Mouse (Mus musculus) bone marrow macrophage, adult 2 months (primary cell): ENCODE results near the gene Bglap3. TPM values are rescaled to one million over a fixed set of nuclear protein-coding genes. Genes with fewer than 3 reads are reported as not detected.
"Not testable (repeated sequence)": the region's sequence is repeated elsewhere in the genome, so short reads cannot be mapped to it uniquely, and the experiment has no call there.

Experiments
- H3K27ac ChIP-seq: 2 replicates; pipeline ENCODE4 v1.5.1; 2012; ENCODE audit warnings: low read depth, low read length; ENCODE audit not compliant: insufficient read depth
- H3K4me1 ChIP-seq: 2 replicates; pipeline ENCODE4 v1.6.1; 2012; ENCODE audit warnings: low read length; ENCODE audit not compliant: control insufficient read depth, insufficient read depth
- H3K4me3 ChIP-seq: 2 replicates; pipeline ENCODE4 v1.5.1; 2012; ENCODE audit warnings: mild to moderate bottlenecking, low read length, moderate library complexity; ENCODE audit not compliant: insufficient read depth
- CTCF ChIP-seq: IDR thresholded peaks from 2 replicates; pipeline ENCODE4 v1.5.1; 2012; ENCODE audit warnings: low read depth, mild to moderate bottlenecking, low read length, moderate library complexity
- POLR2A ChIP-seq: IDR thresholded peaks from 2 replicates; pipeline ENCODE4 v1.6.1; 2012; ENCODE audit warnings: mild to moderate bottlenecking, low read depth, low read length, borderline replicate concordance
- polyA plus RNA-seq: library from polyadenylated mRNA; stranded (reverse); fragments of >200 nt; gene quantifications from 2 replicates; pipeline ENCODE4 v1.2.4, GENCODE M21; 2012; ENCODE audit not compliant: missing spikeins, insufficient read depth, insufficient read length

Gene Bglap3
- not detected in 2 replicates for polyA plus RNA-seq

- not testable (repeated sequence) for H3K4me3 ChIP-seq, H3K4me1 ChIP-seq, H3K27ac ChIP-seq
These were observed at the start of gene Bglap3 for GRCm38 (mm10) chr3:88372643-88373042. Bglap3 (minus strand) TSS chr3:88372743.

- no peak overlapping the region for H3K4me3 ChIP-seq
- H3K4me1 ChIP-seq, result peaks cover 24% of the 10 kb centered on the region
- no peak overlapping the region for H3K27ac ChIP-seq
- TF ChIP-seq POLR2A, result no peak
- no peak for TF ChIP-seq CTCF
These were observed 49.6 kb upstream of the Bglap3 start for GRCm38 (mm10) chr3:88422020-88422720.

GRCm38 (mm10) chr3:88420771-88421170 is 48.2 kb upstream of the Bglap3 start:
- TF ChIP-seq CTCF, result no peak
- TF ChIP-seq POLR2A, result no peak
- Histone ChIP-seq H3K4me3 (no peak overlapping the region), H3K4me1 (peaks cover 20% of the 10 kb centered on the region), H3K27ac (no peak overlapping the region)

- Histone ChIP-seq H3K4me3 (no peak overlapping the region), H3K4me1 (peaks cover 20% of the 10 kb centered on the region), H3K27ac (no peak overlapping the region)
- TF ChIP-seq CTCF, result no peak
These were observed 45.5 kb upstream of the Bglap3 start for GRCm38 (mm10) chr3:88418016-88418415.

GRCm38 (mm10) chr3:88415668-88416067 is 43.1 kb upstream of the Bglap3 start:
- Histone ChIP-seq H3K4me3 (no peak overlapping the region), H3K27ac (no peak overlapping the region), H3K4me1 (peaks cover 11% of the 10 kb centered on the region)
- TF ChIP-seq CTCF, result no peak

- Histone ChIP-seq H3K4me3 (no peak overlapping the region), H3K27ac (no peak overlapping the region), H3K4me1 (peaks cover 20% of the 10 kb centered on the region)
- no peak for TF ChIP-seq CTCF
- TF ChIP-seq POLR2A, result no peak
These were observed 40.1 kb upstream of the Bglap3 start for GRCm38 (mm10) chr3:88412636-88413035.

- TF ChIP-seq CTCF (no peak), POLR2A (no peak)
- no peak overlapping the region for H3K4me3 ChIP-seq
- no peak overlapping the region for H3K27ac ChIP-seq
- peaks cover 20% of the 10 kb centered on the region for H3K4me1 ChIP-seq
These were observed 39.1 kb upstream of the Bglap3 start for GRCm38 (mm10) chr3:88411681-88412080.

- peak overlapping the region; percentile 79 for H3K4me3 ChIP-seq
- H3K4me1 ChIP-seq, result peaks cover 20% of the 10 kb centered on the region
- TF ChIP-seq POLR2A (no peak), CTCF (no peak)
- H3K27ac ChIP-seq, result peak overlapping the region; percentile 63
These were observed 38.1 kb upstream of the Bglap3 start for GRCm38 (mm10) chr3:88410645-88411031.

- Histone ChIP-seq H3K4me1 (peaks cover 20% of the 10 kb centered on the region), H3K27ac (peak within 1 kb of the TSS; percentile 91), H3K4me3 (peak within 1 kb of the TSS; percentile 79)
- no peak for TF ChIP-seq POLR2A
- no peak for TF ChIP-seq CTCF
These were observed 37.5 kb upstream of the Bglap3 start, which contains the start of gene Pmf1 for GRCm38 (mm10) chr3:88409741-88410644. Pmf1 (minus strand) TSS chr3:88410331.

GRCm38 (mm10) chr3:88408953-88409352 is 36.4 kb upstream of the Bglap3 start:
- H3K27ac ChIP-seq, result peak overlapping the region; percentile 91
- TF ChIP-seq POLR2A (no peak), CTCF (no peak)
- H3K4me3 ChIP-seq, result peak overlapping the region; percentile 79
- peaks cover 20% of the 10 kb centered on the region for H3K4me1 ChIP-seq

GRCm38 (mm10) chr3:88407529-88407928 is 35.0 kb upstream of the Bglap3 start:
- H3K4me3 ChIP-seq, result no peak overlapping the region
- TF ChIP-seq CTCF (no peak), POLR2A (no peak)
- no peak overlapping the region for H3K27ac ChIP-seq
- H3K4me1 ChIP-seq, result peaks cover 25% of the 10 kb centered on the region
